Mouse (Mus musculus) limb, embryonic 13.5 days (tissue): ENCODE measurements around the gene Gkn1. TPM values are rescaled to one million over a fixed set of nuclear protein-coding genes. Genes with fewer than 3 reads are reported as not detected.

Experiments used
- ATAC-seq: fragments of 200-750 bp; cut with Nextera tagmentation; 2 replicates; pipeline ENCODE4 v1.8.0; 2017; ENCODE audit warnings: low read depth, moderate number of reproducible peaks, moderate TSS enrichment; ENCODE audit not compliant: low FRiP score
- H3K27ac ChIP-seq: fragments of 300-500 bp; sonication (generic); 2 replicates; pipeline ENCODE4 v1.5.1; 2015; ENCODE audit warnings: inconsistent platforms, mild to moderate bottlenecking, moderate library complexity
- H3K27me3 ChIP-seq: fragments of 300-500 bp; sonication (generic); 2 replicates; pipeline ENCODE4 v1.6.1; 2015; ENCODE audit warnings: mild to moderate bottlenecking, inconsistent platforms
- H3K36me3 ChIP-seq: fragments of 300-500 bp; sonication (generic); 2 replicates; pipeline ENCODE4 v1.6.1; 2015; ENCODE audit warnings: inconsistent platforms, mild to moderate bottlenecking, moderate library complexity
- H3K4me1 ChIP-seq: fragments of 300-500 bp; sonication (generic); 2 replicates; pipeline ENCODE4 v1.6.1; 2015; ENCODE audit warnings: inconsistent platforms
- H3K4me2 ChIP-seq: fragments of 300-500 bp; sonication (generic); replicated peaks from 2 replicates; pipeline ENCODE4 v1.6.1; 2015; ENCODE audit warnings: inconsistent platforms, mild to moderate bottlenecking, moderate library complexity
- H3K4me3 ChIP-seq: fragments of 300-500 bp; sonication (generic); 2 replicates; pipeline ENCODE4 v1.5.1; 2015; ENCODE audit warnings: moderate library complexity, mild to moderate bottlenecking, inconsistent platforms
- H3K9ac ChIP-seq: fragments of 300-500 bp; sonication (generic); 2 replicates; pipeline ENCODE4 v1.6.1; 2015; ENCODE audit warnings: mild to moderate bottlenecking, inconsistent platforms
- H3K9me3 ChIP-seq: fragments of 300-500 bp; sonication (generic); 2 replicates; pipeline ENCODE4 v1.6.1; 2016; ENCODE audit warnings: inconsistent platforms
- WGBS: fragments of 180-500 bp; shearing (Covaris S2); methylation state at CpG from one replicate; pipeline ENCODE4 v1.1.7; 2015; 5-methylcytosine and 5-hydroxymethylcytosine counted together
- polyA plus RNA-seq: library from polyadenylated mRNA; unstranded; fragments of >200 nt; fragmentation: Nextera tagmentation; extraction: Ambion mirVana; gene quantifications from 2 replicates; pipeline ENCODE4 v1.2.1, GENCODE M21; 2015

Gene Gkn1
- not detected in 2 replicates for polyA plus RNA-seq

DNA sequence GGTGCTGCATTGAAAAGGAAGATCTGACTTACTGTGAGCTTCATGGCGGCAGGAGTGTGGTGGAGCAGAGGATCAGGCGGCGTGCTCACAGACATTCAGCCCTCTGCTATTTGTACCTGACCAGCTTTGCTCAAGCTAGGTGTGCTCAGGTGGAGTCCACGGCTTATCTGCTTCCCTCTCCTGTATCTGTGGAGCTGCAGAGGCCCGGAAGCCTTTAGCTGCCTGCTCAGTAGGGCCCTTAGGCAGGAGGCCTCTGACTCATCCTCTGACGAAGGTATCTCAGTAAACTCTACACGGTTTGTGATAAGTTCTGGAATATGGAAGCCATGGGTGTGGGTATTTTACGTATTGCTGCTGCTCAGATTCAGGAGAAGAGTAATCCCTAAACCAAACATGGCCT, at the start of gene Gkn1:
Gene Gkn1 (minus strand): TSS at position 114 of the 400 bp plus-strand sequence.
- no peaks in the 10 kb centered on the region for H3K36me3 ChIP-seq
- H3K4me2 ChIP-seq, result no peak within 1 kb of the TSS
- WGBS, result 86% methylated on average over 8 of the region's 8 CpGs
- H3K4me3 ChIP-seq, result no peak within 1 kb of the TSS
- no peak for ATAC-seq
- peaks cover 4% of the 10 kb centered on the region; the same call in 1 of the 2 replicates for H3K4me1 ChIP-seq
- H3K27me3 ChIP-seq, result no peaks in the 10 kb centered on the region
- no peaks in the 10 kb centered on the region for H3K9me3 ChIP-seq
- H3K27ac ChIP-seq, result no peak within 1 kb of the TSS
- H3K9ac ChIP-seq, result no peak within 1 kb of the TSS

DNA sequence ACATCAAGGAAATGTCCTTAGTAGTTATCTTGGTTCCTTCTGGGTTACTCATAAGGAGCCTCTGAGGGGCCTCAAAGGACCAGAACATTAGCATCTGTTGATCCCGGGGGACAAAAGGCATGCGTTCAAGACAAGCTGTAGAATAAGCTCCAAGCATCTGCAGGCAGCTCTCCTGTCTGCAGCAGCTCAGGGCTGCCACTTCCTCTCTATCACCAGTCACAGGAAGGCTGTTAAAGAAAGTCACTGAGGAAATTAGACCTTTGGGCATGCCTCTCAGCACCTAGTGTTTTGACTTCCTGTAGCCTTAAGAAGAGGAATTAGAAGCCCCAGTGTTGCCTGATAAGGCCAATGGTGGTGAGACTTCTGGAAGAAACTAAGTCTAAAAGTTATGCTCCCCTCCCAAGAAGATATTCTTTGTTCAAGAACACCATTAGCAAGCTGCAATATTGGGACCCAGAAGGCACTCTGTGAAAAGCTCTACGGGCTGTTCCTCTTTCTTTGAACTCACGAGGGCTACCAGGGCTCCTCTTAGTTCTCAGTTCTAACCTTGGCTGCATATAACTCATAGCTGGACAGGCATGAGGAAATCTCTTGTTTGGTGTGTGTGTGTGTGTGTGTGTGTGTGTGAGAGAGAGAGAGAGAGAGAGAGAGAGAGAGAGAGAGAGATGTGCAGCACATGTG, 49.3 kb upstream of the Gkn1 start:
- Histone ChIP-seq H3K4me3 (no peak overlapping the region), H3K36me3 (no peaks in the 10 kb centered on the region), H3K4me2 (no peak overlapping the region), H3K27ac (no peak overlapping the region), H3K9ac (no peak overlapping the region), H3K9me3 (no peaks in the 10 kb centered on the region), H3K27me3 (no peaks in the 10 kb centered on the region), H3K4me1 (peaks cover 8% of the 10 kb centered on the region; the same call in 1 of the 2 replicates)
- no peak for ATAC-seq
- 50% methylated on average over 4 of the region's 4 CpGs for WGBS

DNA sequence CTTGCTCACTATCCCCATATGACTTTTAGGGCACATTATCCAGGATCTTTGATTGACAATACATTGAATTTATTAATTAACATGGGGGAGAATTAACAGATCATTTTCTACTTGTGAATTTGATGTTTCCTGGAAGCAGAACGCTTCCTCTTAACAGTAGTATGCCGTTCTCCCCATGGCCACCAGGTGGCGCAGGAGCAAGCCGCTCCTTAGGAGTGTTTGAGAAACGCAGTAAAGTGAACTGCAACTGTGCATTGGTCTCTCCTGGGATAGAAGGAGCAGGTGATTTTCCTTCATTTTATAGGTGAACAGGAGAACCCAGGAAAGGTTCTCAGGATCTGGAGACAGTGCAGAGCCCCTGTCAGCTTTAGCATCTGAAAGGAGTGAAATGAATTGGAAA, 48.4 kb upstream of the Gkn1 start:
- ATAC-seq, result no peak
- H3K4me2 ChIP-seq, result no peak overlapping the region
- H3K4me1 ChIP-seq, result peaks cover 8% of the 10 kb centered on the region; the same call in 1 of the 2 replicates
- H3K9me3 ChIP-seq, result no peaks in the 10 kb centered on the region
- no peaks in the 10 kb centered on the region for H3K36me3 ChIP-seq
- H3K4me3 ChIP-seq, result no peak overlapping the region
- WGBS, result 3% methylated on average over 5 of the region's 5 CpGs
- no peaks in the 10 kb centered on the region for H3K27me3 ChIP-seq
- no peak overlapping the region for H3K9ac ChIP-seq
- H3K27ac ChIP-seq, result no peak overlapping the region

DNA sequence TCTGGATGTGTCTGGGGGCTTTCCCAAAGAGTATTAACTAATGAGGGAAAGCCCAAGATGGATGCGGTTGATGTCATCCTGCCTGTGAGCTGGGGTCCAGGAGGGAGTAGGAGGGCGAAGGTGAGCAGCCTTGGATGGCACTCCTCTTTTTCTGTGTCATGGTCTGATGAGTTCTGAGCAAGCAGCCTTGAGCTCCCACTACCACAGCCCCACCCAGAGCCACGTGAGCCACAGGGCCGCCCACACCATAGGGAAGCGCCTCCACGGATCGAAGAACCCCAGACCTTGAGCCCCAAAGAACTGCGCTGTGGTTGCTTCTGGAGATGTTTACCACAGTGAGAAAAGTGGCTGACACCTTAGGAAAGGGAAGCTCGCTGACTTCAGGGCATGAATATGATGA, 44.0 kb upstream of the Gkn1 start:
- no peak overlapping the region for H3K4me3 ChIP-seq
- no peaks in the 10 kb centered on the region for H3K9me3 ChIP-seq
- no peak overlapping the region for H3K9ac ChIP-seq
- no peak overlapping the region for H3K27ac ChIP-seq
- no peaks in the 10 kb centered on the region for H3K36me3 ChIP-seq
- WGBS, result 81% methylated on average over 9 of the region's 9 CpGs
- no peaks in the 10 kb centered on the region for H3K27me3 ChIP-seq
- H3K4me1 ChIP-seq, result peaks cover 6% of the 10 kb centered on the region; the same call in 1 of the 2 replicates
- ATAC-seq, result no peak
- no peak overlapping the region for H3K4me2 ChIP-seq

DNA sequence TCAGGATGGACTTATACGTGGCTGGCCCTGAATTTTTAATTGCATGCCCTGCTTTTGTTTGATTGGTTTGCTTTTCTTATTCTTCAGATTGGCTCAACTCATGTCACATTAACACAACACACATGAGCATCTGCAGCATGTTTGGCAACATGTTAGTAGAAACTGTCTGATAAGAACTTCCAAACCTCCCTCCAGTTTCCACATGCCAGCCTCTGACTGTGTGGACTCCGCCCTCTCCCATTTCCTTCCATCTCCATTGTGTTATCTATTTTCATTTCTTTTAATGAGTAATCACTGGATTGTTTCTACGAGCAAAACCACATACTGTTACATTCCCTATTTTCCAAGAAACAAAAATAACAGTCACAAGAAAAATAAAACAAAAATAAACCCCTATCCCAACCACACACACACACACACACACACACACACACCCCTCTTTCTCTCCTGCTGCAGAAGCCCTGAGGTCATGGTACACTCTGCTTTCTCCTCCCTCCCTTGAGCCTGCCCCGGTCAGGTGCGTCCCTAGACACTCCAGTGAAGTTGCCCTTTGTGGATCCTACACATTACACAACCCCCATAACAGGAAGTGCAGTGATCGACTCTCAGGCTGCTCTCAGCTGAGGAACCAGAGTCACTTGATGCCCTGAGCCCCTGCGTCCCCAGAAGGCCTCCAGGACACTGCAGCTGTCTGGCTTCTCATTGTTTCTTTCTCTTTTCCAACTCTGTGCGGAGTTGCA, 42.9 kb upstream of the Gkn1 start:
- no peaks in the 10 kb centered on the region for H3K27me3 ChIP-seq
- no peak overlapping the region for H3K4me3 ChIP-seq
- WGBS, result 71% methylated on average over 8 of the region's 8 CpGs
- H3K9me3 ChIP-seq, result no peaks in the 10 kb centered on the region
- H3K4me2 ChIP-seq, result no peak overlapping the region
- H3K4me1 ChIP-seq, result 0 out of 2 replicates have a peak, but pooled peaks cover 5% of the 10 kb centered on the region
- H3K27ac ChIP-seq, result no peak overlapping the region
- no peak overlapping the region for H3K9ac ChIP-seq
- H3K36me3 ChIP-seq, result no peaks in the 10 kb centered on the region
- no peak for ATAC-seq

DNA sequence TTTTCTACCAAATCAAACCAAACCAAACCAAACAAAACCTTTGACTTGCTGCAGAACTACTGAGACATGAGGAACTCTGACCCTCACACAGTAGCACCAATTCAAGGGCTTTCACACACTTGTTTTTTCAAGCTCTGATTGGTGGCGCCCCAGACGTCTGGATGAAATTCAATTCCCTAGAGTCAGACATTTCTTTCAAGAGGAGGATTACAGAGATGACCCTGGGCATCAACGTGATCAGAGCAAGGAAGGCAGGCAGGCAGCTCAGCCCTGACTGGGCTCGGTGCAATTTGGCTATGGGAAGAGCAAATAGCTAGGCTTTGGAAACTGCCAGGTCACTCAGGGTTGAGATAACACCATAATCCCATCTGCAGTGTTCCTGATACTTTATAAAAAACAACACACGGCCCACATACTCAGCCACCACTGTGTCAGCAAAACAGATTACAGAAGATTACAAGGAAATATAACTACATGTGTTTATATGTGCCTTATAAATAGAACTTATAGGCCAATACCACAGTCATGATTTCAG, 38.8 kb upstream of the Gkn1 start:
- Histone ChIP-seq H3K27me3 (0 out of 2 replicates have a peak, but pooled peaks cover 5% of the 10 kb centered on the region), H3K4me2 (no peak overlapping the region), H3K27ac (no peak overlapping the region), H3K4me3 (no peak overlapping the region), H3K9me3 (no peaks in the 10 kb centered on the region), H3K36me3 (no peaks in the 10 kb centered on the region), H3K9ac (no peak overlapping the region), H3K4me1 (0 out of 2 replicates have a peak, but pooled peaks cover 5% of the 10 kb centered on the region)
- 32% methylated on average over 5 of the region's 5 CpGs for WGBS
- no peak for ATAC-seq

DNA sequence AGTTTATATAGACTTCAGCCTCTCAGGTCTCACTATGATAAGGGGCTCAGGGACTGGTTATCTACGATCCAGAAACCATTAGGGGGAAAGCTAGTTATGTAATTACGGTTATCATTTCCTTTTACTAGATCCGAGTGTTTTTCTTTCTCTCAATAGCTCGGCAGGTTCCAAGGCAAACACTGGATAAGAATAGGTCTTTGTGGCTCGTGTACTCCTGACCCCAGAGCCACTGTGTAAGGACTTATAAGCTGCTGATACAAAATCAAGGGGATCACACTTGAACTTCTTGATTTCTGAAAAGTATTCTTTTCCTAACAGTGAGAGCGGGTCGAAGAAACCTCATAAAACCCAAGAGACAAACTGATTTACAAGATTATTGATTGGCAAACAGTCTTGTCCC, 38.1 kb upstream of the Gkn1 start, which contains the start of gene Gkn3:
Gene Gkn3 (minus strand): TSS at position 59 of the 400 bp plus-strand sequence.
- H3K9me3 ChIP-seq, result no peaks in the 10 kb centered on the region
- no peak within 1 kb of the TSS for H3K4me2 ChIP-seq
- H3K4me1 ChIP-seq, result peaks cover 7% of the 10 kb centered on the region; the same call in 1 of the 2 replicates
- no peak within 1 kb of the TSS for H3K27ac ChIP-seq
- no peak within 1 kb of the TSS for H3K9ac ChIP-seq
- ATAC-seq, result no peak
- peaks cover 11% of the 10 kb centered on the region; the same call in 1 of the 2 replicates for H3K27me3 ChIP-seq
- no peak within 1 kb of the TSS for H3K4me3 ChIP-seq
- H3K36me3 ChIP-seq, result no peaks in the 10 kb centered on the region
- 69% methylated on average over 7 of the region's 7 CpGs for WGBS

DNA sequence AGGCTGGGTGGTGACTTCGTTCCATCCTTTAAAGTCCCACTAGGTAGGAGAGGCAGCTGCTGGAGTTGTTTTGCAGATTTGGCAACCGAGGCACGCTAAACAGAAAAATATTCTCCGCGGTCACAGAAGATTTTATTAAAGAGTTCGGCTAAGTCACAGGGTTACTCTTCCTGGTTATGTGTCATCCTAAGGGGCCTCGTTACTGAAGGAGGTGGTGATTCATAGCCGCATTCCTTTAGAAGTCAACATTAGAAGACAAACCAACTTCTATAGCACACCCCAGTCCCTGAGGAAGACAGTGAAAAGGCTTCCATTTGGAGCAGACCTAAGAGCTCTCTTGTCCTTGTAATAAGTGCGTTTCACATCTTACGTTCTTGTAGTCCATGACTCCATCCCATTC, 35.9 kb upstream of the Gkn1 start:
- Histone ChIP-seq H3K36me3 (no peaks in the 10 kb centered on the region), H3K27ac (no peak overlapping the region), H3K4me1 (peaks cover 8% of the 10 kb centered on the region; the same call in 1 of the 2 replicates), H3K27me3 (peaks cover 28% of the 10 kb centered on the region), H3K4me2 (no peak overlapping the region), H3K9me3 (no peaks in the 10 kb centered on the region), H3K9ac (no peak overlapping the region), H3K4me3 (no peak overlapping the region)
- no peak for ATAC-seq
- WGBS, result 75% methylated on average over 10 of the region's 10 CpGs

DNA sequence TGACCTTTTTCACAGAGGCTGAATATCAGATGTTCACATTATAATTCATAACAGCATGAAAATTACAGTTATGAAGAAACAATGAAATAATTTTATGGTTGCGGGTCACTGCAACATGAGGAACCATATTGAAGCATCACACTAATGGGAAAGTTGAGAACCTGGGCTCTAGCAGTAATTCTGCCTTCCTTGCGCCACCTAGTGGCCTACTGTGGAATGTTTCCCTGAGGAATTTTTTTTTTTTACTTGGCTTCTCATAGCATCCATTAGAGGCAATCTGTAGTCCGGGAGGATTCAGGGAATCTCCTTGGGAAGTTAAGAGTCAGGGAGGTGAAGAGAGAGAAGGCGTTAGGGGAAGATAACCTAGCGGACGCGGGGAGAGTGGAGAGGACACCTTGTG, 35.5 kb upstream of the Gkn1 start:
- Histone ChIP-seq H3K27me3 (peaks cover 30% of the 10 kb centered on the region), H3K27ac (no peak overlapping the region), H3K4me2 (no peak overlapping the region), H3K36me3 (no peaks in the 10 kb centered on the region), H3K9ac (no peak overlapping the region), H3K9me3 (no peaks in the 10 kb centered on the region), H3K4me1 (peaks cover 8% of the 10 kb centered on the region; the same call in 1 of the 2 replicates), H3K4me3 (no peak overlapping the region)
- ATAC-seq, result no peak
- 14% methylated on average over 7 of the region's 7 CpGs for WGBS

DNA sequence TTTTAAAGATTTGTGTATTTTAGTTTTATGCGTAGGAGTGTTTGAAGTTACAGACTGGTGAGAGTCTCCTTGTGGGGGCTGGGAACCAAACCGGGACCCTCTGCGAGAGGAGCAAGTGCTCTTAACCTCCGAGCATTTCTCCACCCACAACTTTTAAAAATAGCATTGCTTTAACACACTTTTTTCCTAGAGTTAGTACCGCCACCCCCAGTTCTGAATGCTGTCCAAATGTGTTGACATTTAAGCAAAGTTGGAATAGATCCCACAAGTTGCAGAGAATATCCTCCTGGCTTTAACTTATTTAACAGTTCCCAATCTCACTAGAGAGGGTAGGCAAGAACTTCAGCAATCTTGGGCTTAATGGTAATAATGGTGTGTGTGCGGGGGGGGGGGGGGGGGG, 34.0 kb upstream of the Gkn1 start:
- 52% methylated on average over 5 of the region's 6 CpGs for WGBS
- H3K4me3 ChIP-seq, result no peak overlapping the region
- no peaks in the 10 kb centered on the region for H3K36me3 ChIP-seq
- no peak overlapping the region for H3K9ac ChIP-seq
- H3K27ac ChIP-seq, result no peak overlapping the region
- peaks cover 8% of the 10 kb centered on the region; the same call in 1 of the 2 replicates for H3K4me1 ChIP-seq
- no peak for ATAC-seq
- peak overlapping the region; percentile 69 for H3K4me2 ChIP-seq
- H3K9me3 ChIP-seq, result no peaks in the 10 kb centered on the region
- peaks cover 37% of the 10 kb centered on the region for H3K27me3 ChIP-seq

DNA sequence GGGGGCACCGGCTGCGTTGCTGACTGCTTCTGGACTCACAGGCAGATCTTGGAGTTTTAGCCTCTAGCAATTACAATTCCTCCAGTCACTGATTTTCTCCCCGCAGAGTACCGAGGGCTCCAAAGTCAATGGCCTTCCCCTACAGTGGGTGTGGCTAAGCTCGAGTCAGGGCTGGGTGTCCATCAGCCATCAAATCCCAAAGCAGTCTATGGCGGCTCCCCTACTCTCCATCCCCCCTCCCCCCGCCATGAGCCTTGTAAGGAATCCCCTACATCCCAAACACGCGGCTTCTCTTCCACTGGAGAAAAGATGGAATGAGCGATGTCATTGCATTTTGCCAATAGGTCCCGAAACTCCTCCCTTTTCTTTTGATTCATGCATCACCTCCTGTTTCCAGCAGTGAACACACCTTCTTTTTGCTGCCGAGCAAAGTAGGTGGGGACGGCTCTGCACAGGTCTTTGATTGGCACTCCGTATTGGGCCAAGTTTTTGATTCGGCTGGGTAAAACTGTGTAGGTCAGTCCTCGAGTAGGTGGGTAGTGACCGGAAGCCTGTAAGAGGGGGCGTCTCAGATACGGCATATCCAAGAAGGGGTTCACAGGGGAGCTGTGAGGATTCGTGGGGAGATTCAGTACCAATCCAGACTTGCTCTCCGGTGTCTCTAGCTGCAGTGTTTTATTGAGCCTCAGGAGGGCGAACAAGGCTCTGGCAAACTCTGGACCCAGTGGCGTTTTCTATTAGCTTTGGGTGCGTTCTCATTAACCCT, 33.4 kb upstream of the Gkn1 start:
- peaks cover 4% of the 10 kb centered on the region; the same call in 1 of the 2 replicates for H3K4me1 ChIP-seq
- H3K9ac ChIP-seq, result peak overlapping the region; percentile 46; the same call in 1 of the 2 replicates
- no peaks in the 10 kb centered on the region for H3K9me3 ChIP-seq
- H3K4me2 ChIP-seq, result peak overlapping the region; percentile 69
- ATAC-seq, result 0 out of 2 replicates have a peak, but pooled peaks have one; percentile 44
- peak overlapping the region; percentile 39 for H3K4me3 ChIP-seq
- no peak overlapping the region for H3K27ac ChIP-seq
- 13% methylated on average over 24 of the region's 24 CpGs for WGBS
- H3K27me3 ChIP-seq, result peaks cover 37% of the 10 kb centered on the region
- no peaks in the 10 kb centered on the region for H3K36me3 ChIP-seq
